Mouse (Mus musculus): ENCODE data around the gene Acot5. TPM values are rescaled to one million over a fixed set of nuclear protein-coding genes. Genes with fewer than 3 reads are reported as not detected.

The Acot5 gene
- total RNA-seq, 2 experiments from 2014 or later = 0.41 TPM; not detected in 1

Other genes starting within 250 kb of the Acot5 start
- 10 to 100 TPM; 26.9 to 27.3 TPM for gene Numb, start 147.4 kb upstream of the Acot5 start, total RNA-seq (2021)
- gene Riox1, start 118.7 kb upstream of the Acot5 start, total RNA-seq (2021) = 1 to 10 TPM; 4.4 TPM
- gene Heatr4, start 84.5 kb upstream of the Acot5 start, total RNA-seq (2021) = not detected
- gene Acot2, start 81.5 kb upstream of the Acot5 start, total RNA-seq (2021) = 100 to 1,000 TPM; 120 to 125 TPM
- 10 to 100 TPM; 39.0 to 51.3 TPM for gene Acot1, start 59.8 kb upstream of the Acot5 start, total RNA-seq (2021)
- gene Acot4, start 30.9 kb upstream of the Acot5 start, total RNA-seq (2021) = 1 to 10 TPM in 1 of 2 experiments, under 1 TPM in 1; 0.80 to 1.4 TPM
- under 1 TPM in 1 of 2 experiments, not detected in 1; 0.94 TPM for gene Gm49366, start 30.4 kb upstream of the Acot5 start, total RNA-seq (2021)
- 1 to 10 TPM in 1 of 2 experiments, under 1 TPM in 1; 0.69 to 1.0 TPM for gene Acot3, start 17.2 kb upstream of the Acot5 start, total RNA-seq (2021)
- 1 to 10 TPM; 2.4 to 3.0 TPM for gene Acot6, start 31.3 kb downstream of the Acot5 start, total RNA-seq (2021)
- gene Dnal1, start 45.0 kb downstream of the Acot5 start, total RNA-seq (2021) = 1 to 10 TPM; 6.6 to 6.9 TPM
- under 1 TPM in 1 of 2 experiments, not detected in 1; 0.22 TPM for gene Pnma1, start 79.2 kb downstream of the Acot5 start, total RNA-seq (2021)
- gene Elmsan1, start 149.6 kb downstream of the Acot5 start, total RNA-seq (2021) = 10 to 100 TPM; 10.5 to 13.3 TPM
- 100 to 1,000 TPM; 234 to 244 TPM for gene Ptgr2, start 215.9 kb downstream of the Acot5 start, total RNA-seq (2021)
- gene Zfp410, start 247.5 kb downstream of the Acot5 start, total RNA-seq (2021) = 10 to 100 TPM; 22.5 to 24.7 TPM